In genomic region chr15:103060341-103061130, GRCm38 (mm10) we compare ENCODE assay signal across 8 mouse cellular contexts. TPM values are rescaled to one million over a fixed set of nuclear protein-coding genes. Genes with fewer than 3 reads are reported as not detected.
A peak's percentile ranks its signal among the peaks of the same experiment; 100 is the strongest.
DNase-seq lines count a peak whose midpoint lies in the region; ATAC-seq lines count a peak whose summit lies in the region.

No protein-coding gene starts in this region.

- H3K4me3 ChIP-seq in liver, embryonic 11.5 days (ENCODE audit: low read depth, low read length) = no peak overlapping the region

- no peak for ATAC-seq in liver, embryonic 11.5 days (replicated peaks; ENCODE audit: low FRiP score)
- ATAC-seq in activated CD4-positive, CD25-positive, alpha-beta regulatory T cell, adult 4 months = no peak

- H3K9me3 ChIP-seq in liver, embryonic 11.5 days (ENCODE audit: control insufficient read depth, low read length) = no peaks in the 10 kb centered on the region

- H3K27ac ChIP-seq in liver, embryonic 11.5 days (ENCODE audit: low read depth, low read length) = peak overlapping the region; percentile 78

- H3K36me3 ChIP-seq in liver, embryonic 11.5 days (ENCODE audit: control insufficient read depth, insufficient read depth, low read length) = no peaks in the 10 kb centered on the region

- no peak overlapping the region for H3K9ac ChIP-seq in liver, embryonic 11.5 days (ENCODE audit: low read depth, low read length)

- WGBS in liver, embryonic 11.5 days = 3% methylated on average over 36 of the region's 36 CpGs

- H3K4me1 ChIP-seq in liver, embryonic 11.5 days (replicated peaks; ENCODE audit: control insufficient read depth, insufficient read depth, low read length) = no peaks in the 10 kb centered on the region

- H3K4me2 ChIP-seq in liver, embryonic 11.5 days = peak overlapping the region; percentile 55

- DNase-seq in liver, embryonic 11.5 days (ENCODE audit: low spot score) = no peak
- no peak for DNase-seq in liver
- DNase-seq in embryo, embryonic 9.5 days (ENCODE audit: extremely low spot score) = peak; percentile 77
- peak; percentile 82 for DNase-seq in kidney, adult 11 months
- DNase-seq in neural tube, embryonic 10.5 days (ENCODE audit: extremely low spot score, low spot score) = peak; percentile 84
- DNase-seq in layer of hippocampus, adult 11-12 months (ENCODE audit: low spot score) = no peak
- DNase-seq in cerebellum, adult 9-10 months = no peak

- H3K27me3 ChIP-seq in liver, embryonic 11.5 days (replicated peaks; ENCODE audit: control insufficient read depth, insufficient read depth, low read length) = peaks cover 89% of the 10 kb centered on the region

RNA-seq across cellular contexts. Expression of gene Hoxc4, which starts 41.8 kb away (rescaled TPM):
- polyA plus RNA-seq in liver, embryonic 11.5 days (2014; fragmentation: Nextera tagmentation; extraction: Ambion mirVana) = 5.9 and 6.2 TPM in 2 replicates
- not detected for polyA plus RNA-seq in activated CD4-positive, CD25-positive, alpha-beta regulatory T cell, adult 4 months (2017; shearing (Covaris generic))

Comparison
In these comparisons a context has a peak if more than half of its experiments do, and no peak if none do; other contexts are left out.
1. DNase-seq: peak in embryo, embryonic 9.5 days (single experiment), kidney, adult 11 months (single experiment) and neural tube, embryonic 10.5 days (single experiment); none in liver, embryonic 11.5 days (single experiment), liver (single experiment), layer of hippocampus, adult 11-12 months (single experiment) and cerebellum, adult 9-10 months (single experiment).